Mouse (Mus musculus) neural tube, embryonic 11.5 days (tissue): ENCODE measurements around the gene Cyfip2. TPM values are rescaled to one million over a fixed set of nuclear protein-coding genes. Genes with fewer than 3 reads are reported as not detected.

Experiments
- ATAC-seq: fragments of 200-750 bp; cut with Nextera tagmentation; 2 replicates; pipeline ENCODE4 v1.8.0; 2017; ENCODE audit warnings: moderate number of reproducible peaks, mild to moderate bottlenecking, moderate TSS enrichment, moderate library complexity; ENCODE audit not compliant: insufficient read depth, low FRiP score, low TSS enrichment
- DNase-seq: peaks from one replicate; pipeline ENCODE4 v3.0.0-alpha.2; 2015; ENCODE audit warnings: low spot score
- H3K27ac ChIP-seq: fragments of 300-500 bp; sonication (generic); 2 replicates; pipeline ENCODE4 v1.5.1; 2014; ENCODE audit warnings: low read depth, mild to moderate bottlenecking, low read length
- H3K27me3 ChIP-seq: fragments of 300-500 bp; sonication (generic); 2 replicates; pipeline ENCODE4 v1.6.1; 2014; ENCODE audit warnings: mild to moderate bottlenecking, low read length, mixed read lengths; ENCODE audit not compliant: control insufficient read depth, insufficient read depth
- H3K36me3 ChIP-seq: fragments of 300-500 bp; sonication (generic); 2 replicates; pipeline ENCODE4 v1.6.1; 2014; ENCODE audit warnings: mild to moderate bottlenecking, low read length, moderate library complexity, mixed read lengths; ENCODE audit not compliant: control insufficient read depth, insufficient read depth
- H3K4me1 ChIP-seq: fragments of 300-500 bp; sonication (generic); 2 replicates; pipeline ENCODE4 v1.6.1; 2014; ENCODE audit warnings: low read length, mixed read lengths; ENCODE audit not compliant: control insufficient read depth, insufficient read depth
- H3K4me2 ChIP-seq: fragments of 300-500 bp; sonication (generic); 2 replicates; pipeline ENCODE4 v1.6.1; 2014; ENCODE audit warnings: low read depth, mild to moderate bottlenecking, moderate library complexity
- H3K4me3 ChIP-seq: fragments of 300-500 bp; sonication (generic); 2 replicates; pipeline ENCODE4 v1.5.1; 2014; ENCODE audit warnings: low read depth, low read length
- H3K9ac ChIP-seq: fragments of 300-500 bp; sonication (generic); 2 replicates; pipeline ENCODE4 v1.6.1; 2014; ENCODE audit warnings: mild to moderate bottlenecking, low read length
- H3K9me3 ChIP-seq: fragments of 300-500 bp; sonication (generic); 2 replicates; pipeline ENCODE4 v1.6.1; 2016; ENCODE audit warnings: low read length; ENCODE audit not compliant: control insufficient read depth
- WGBS: fragments of 180-500 bp; shearing (Covaris S2); extraction: QIAGEN DNeasy Blood & Tissue Kit; methylation state at CpG from one replicate; pipeline ENCODE4 v1.1.7; 2014; 5-methylcytosine and 5-hydroxymethylcytosine counted together
- polyA plus RNA-seq: library from polyadenylated mRNA; unstranded; fragments of >200 nt; fragmentation: Nextera tagmentation; extraction: Ambion mirVana; gene quantifications from 2 replicates; pipeline ENCODE4 v1.2.1, GENCODE M21; 2014

The Cyfip2 gene
- polyA plus RNA-seq, 1 experiment from 2014 or later: 66.4 TPM

GRCm38 (mm10) chr11:46304093-46304492, 8.6 kb downstream of the Cyfip2 start:
- Histone ChIP-seq H3K9ac (no peak overlapping the region), H3K27ac (no peak overlapping the region), H3K4me2 (no peak overlapping the region), H3K27me3 (no peaks in the 10 kb centered on the region), H3K4me1 (no peaks in the 10 kb centered on the region), H3K9me3 (no peaks in the 10 kb centered on the region), H3K4me3 (no peak overlapping the region), H3K36me3 (no peaks in the 10 kb centered on the region)
- 77% methylated on average over 10 of the region's 10 CpGs for WGBS
- ATAC-seq: no peak
- no peak for DNase-seq

DNA sequence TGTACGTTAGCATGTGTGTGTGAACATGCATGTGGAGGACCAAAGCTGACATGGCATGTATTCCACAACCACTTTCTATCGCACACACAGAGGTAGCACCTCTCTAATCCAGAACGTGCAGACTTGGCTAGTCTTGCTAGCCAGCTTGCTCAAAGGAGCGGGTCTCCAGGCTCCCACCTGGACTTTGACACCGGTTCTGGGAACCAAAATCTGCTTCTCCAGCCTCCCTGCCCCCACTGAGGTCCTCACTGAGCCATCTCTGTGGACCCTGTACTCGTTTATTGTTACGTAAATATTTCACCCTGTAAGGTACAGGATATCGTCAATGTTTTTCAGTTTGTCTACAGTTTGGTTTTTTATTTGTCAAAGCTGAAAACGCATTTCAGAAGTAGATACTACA, 10.2 kb downstream of the Cyfip2 start:
- H3K27me3 ChIP-seq: no peaks in the 10 kb centered on the region
- DNase-seq: no peak
- no peak for ATAC-seq
- H3K4me3 ChIP-seq: no peak overlapping the region
- no peaks in the 10 kb centered on the region for H3K36me3 ChIP-seq
- no peaks in the 10 kb centered on the region for H3K4me1 ChIP-seq
- H3K9me3 ChIP-seq: no peaks in the 10 kb centered on the region
- 92% methylated on average over 9 of the region's 9 CpGs for WGBS
- H3K27ac ChIP-seq: no peak overlapping the region
- no peak overlapping the region for H3K9ac ChIP-seq
- no peak overlapping the region for H3K4me2 ChIP-seq

GRCm38 (mm10) chr11:46301579-46302248, 10.9 kb downstream of the Cyfip2 start:
- Histone ChIP-seq H3K36me3 (no peaks in the 10 kb centered on the region), H3K9ac (no peak overlapping the region), H3K4me2 (no peak overlapping the region), H3K9me3 (no peaks in the 10 kb centered on the region), H3K4me3 (no peak overlapping the region), H3K27ac (no peak overlapping the region), H3K27me3 (no peaks in the 10 kb centered on the region), H3K4me1 (no peaks in the 10 kb centered on the region)
- WGBS: 89% methylated on average over 23 of the region's 23 CpGs
- DNase-seq (no peak), ATAC-seq (no peak)

- no peak overlapping the region for H3K4me2 ChIP-seq
- H3K9ac ChIP-seq: no peak overlapping the region
- H3K4me3 ChIP-seq: no peak overlapping the region
- no peaks in the 10 kb centered on the region for H3K4me1 ChIP-seq
- no peaks in the 10 kb centered on the region for H3K27me3 ChIP-seq
- DNase-seq: no peak
- no peaks in the 10 kb centered on the region for H3K9me3 ChIP-seq
- 89% methylated on average over 6 of the region's 6 CpGs for WGBS
- no peak overlapping the region for H3K27ac ChIP-seq
- H3K36me3 ChIP-seq: no peaks in the 10 kb centered on the region
- ATAC-seq: no peak
Observed at GRCm38 (mm10) chr11:46299901-46300300, 12.8 kb downstream of the Cyfip2 start.

DNA sequence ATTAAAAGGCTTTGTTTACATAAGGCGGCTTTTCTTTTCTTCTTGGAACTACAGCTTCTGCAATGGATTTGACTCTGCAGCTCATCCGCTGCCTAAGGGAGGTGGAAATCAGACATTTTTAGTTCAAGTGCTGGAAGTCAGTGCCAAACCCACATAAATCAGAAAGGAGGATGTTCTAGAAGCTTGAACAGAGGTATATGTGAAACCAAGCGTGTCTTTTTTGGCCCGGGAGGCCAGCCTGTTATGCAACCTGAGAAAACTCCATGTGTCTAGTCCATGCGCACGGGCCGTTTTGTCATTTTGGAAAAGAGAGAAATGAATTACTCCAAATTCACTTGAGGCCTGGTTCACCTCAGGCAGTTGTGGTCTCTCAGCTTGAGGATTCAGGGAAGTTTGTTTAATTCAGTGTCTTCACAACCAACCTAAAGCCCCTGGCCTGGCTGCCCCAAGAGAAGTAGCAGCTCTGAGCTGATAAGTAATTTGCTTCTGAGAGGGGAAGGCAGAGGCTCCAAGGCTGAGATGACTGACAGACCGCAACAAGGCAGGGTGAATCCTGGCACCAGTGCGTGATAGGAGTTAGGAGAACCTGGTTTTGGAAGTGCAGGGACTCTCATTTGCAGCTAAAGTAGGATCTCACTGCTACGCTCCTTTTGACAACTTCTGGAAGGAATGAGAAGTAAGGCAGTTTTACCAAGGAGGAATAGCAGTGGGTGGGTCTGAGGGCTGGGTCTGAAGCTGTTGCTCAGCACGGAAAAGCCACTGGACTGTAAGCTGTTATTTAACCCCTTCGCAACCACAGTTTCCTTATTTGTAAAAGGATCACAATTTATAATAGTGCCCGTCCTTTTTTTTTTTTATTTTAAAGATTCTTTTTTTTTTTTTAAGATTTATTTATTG, 13.5 kb downstream of the Cyfip2 start:
- DNase-seq: no peak
- Histone ChIP-seq H3K27ac (no peak overlapping the region), H3K4me1 (no peaks in the 10 kb centered on the region), H3K27me3 (no peaks in the 10 kb centered on the region), H3K36me3 (no peaks in the 10 kb centered on the region), H3K4me3 (no peak overlapping the region), H3K4me2 (no peak overlapping the region), H3K9ac (no peak overlapping the region), H3K9me3 (no peaks in the 10 kb centered on the region)
- ATAC-seq: no peak
- WGBS: 73% methylated on average over 13 of the region's 13 CpGs

GRCm38 (mm10) chr11:46294390-46294789, 18.3 kb downstream of the Cyfip2 start:
- H3K27ac ChIP-seq: no peak overlapping the region
- no peak overlapping the region for H3K4me2 ChIP-seq
- 84% methylated on average over 11 of the region's 11 CpGs for WGBS
- no peaks in the 10 kb centered on the region for H3K27me3 ChIP-seq
- H3K36me3 ChIP-seq: no peaks in the 10 kb centered on the region
- H3K9ac ChIP-seq: no peak overlapping the region
- DNase-seq (no peak), ATAC-seq (no peak)
- no peaks in the 10 kb centered on the region for H3K9me3 ChIP-seq
- no peak overlapping the region for H3K4me3 ChIP-seq
- peaks cover 3% of the 10 kb centered on the region; the same call in 1 of the 2 replicates for H3K4me1 ChIP-seq

DNA sequence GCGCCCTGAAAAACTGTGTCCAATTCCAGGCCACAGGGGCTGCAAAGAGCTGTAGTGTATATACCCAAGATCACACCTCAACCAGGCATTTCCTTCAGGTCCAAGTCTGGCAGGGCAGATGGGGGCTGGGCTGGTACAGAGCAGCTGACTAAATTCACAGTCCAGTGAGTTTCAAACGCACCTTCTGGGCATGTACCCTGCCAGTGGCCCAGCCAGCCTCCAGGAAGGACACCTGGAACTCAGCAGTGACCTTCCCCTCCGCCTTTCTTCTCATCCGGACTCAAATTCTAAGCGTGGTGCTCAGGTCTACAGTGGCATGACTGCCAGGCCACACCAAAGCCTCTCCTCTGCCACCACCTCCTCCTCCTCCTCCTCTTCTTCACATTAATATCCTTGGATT, 19.2 kb downstream of the Cyfip2 start:
- H3K27me3 ChIP-seq: no peaks in the 10 kb centered on the region
- WGBS: 88% methylated on average over 5 of the region's 5 CpGs
- no peak overlapping the region for H3K27ac ChIP-seq
- no peaks in the 10 kb centered on the region for H3K9me3 ChIP-seq
- ATAC-seq (no peak), DNase-seq (no peak)
- H3K9ac ChIP-seq: no peak overlapping the region
- no peak overlapping the region for H3K4me3 ChIP-seq
- H3K36me3 ChIP-seq: no peaks in the 10 kb centered on the region
- H3K4me1 ChIP-seq: peaks cover 3% of the 10 kb centered on the region; the same call in 1 of the 2 replicates
- H3K4me2 ChIP-seq: no peak overlapping the region

GRCm38 (mm10) chr11:46290988-46291405, 21.7 kb downstream of the Cyfip2 start:
- ATAC-seq (peak; percentile 72), DNase-seq (peak; percentile 33)
- H3K27ac ChIP-seq: no peak overlapping the region

More at GRCm38 (mm10) chr11:46290988-46291405, 21.7 kb downstream of the Cyfip2 start:
- Histone ChIP-seq H3K9ac (no peak overlapping the region), H3K36me3 (no peaks in the 10 kb centered on the region), H3K27me3 (no peaks in the 10 kb centered on the region), H3K4me2 (no peak overlapping the region), H3K4me1 (peaks cover 3% of the 10 kb centered on the region; the same call in 1 of the 2 replicates), H3K4me3 (no peak overlapping the region), H3K9me3 (no peaks in the 10 kb centered on the region)
- WGBS: 36% methylated on average over 10 of the region's 10 CpGs
